Mouse (Mus musculus) frontal cortex, adult (tissue): ENCODE data around the gene Rarres1.
A peak's percentile ranks its signal among the peaks of the same experiment; 100 is the strongest.

ENCODE experiments used
- ATAC-seq: cut with Nextera tagmentation; 2 replicates; pipeline ENCODE4 v1.9.2; 2017; ENCODE audit warnings: mild to moderate bottlenecking, moderate library complexity, mixed read lengths; ENCODE audit not compliant: low TSS enrichment

Gene Rarres1

DNA sequence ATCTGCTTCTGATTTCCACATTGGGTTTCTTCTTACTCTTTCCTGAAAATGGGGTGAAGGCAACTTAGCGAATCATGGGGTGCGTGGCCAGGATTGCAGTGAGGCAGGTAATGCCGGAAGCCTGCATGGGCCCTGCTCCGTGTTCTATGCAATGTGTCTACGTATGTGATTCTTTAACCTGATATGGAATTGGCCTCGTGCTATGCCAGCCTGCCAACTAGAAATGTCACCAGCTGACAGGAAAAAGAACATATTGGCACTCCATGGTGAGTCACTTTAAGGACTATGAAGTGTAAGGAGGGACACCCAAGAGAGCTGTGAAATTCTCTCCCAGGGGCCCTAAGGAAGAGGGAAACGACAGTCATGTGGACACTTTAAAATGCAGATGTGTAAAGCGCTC, 22.2 kb downstream of the Rarres1 start:
- ATAC-seq = peak; percentile 58

DNA sequence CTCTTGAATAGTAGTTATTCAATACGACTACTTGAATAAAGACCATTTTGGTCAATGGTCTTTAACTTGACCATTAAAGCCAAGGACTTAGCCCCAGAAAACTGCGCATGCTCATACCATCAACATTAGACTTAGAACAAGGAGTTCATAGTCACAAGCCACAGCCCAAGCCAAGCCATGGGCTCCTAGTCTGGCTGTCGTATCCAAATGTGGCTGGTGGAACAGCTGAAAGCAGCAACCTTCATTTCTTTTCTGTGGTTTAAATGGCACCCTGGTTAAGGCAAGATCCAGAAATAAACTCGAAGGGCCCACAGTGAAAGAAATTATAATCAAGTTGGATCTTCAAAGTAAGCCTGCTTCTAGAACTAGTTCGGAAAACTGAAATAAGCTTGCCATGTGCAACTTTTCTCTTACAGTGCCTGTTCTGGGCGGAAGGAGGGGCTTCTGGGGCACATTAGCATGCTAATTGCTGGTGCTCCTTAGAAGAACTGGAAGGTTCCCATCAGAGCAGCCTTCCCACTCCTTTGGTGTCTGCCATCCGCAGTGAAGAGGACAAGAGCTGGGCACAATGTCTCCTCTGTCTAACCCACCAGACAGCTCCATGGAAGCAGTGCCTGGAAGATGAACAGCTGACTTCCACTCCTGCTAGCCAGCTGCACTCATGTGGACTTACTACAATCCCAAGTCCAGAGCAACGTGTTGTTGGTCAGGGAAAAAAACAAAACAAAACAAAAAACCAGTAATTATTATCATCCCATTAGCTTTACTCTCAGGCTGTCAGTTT, 23.0 kb downstream of the Rarres1 start:
- ATAC-seq = peak; percentile 64

DNA sequence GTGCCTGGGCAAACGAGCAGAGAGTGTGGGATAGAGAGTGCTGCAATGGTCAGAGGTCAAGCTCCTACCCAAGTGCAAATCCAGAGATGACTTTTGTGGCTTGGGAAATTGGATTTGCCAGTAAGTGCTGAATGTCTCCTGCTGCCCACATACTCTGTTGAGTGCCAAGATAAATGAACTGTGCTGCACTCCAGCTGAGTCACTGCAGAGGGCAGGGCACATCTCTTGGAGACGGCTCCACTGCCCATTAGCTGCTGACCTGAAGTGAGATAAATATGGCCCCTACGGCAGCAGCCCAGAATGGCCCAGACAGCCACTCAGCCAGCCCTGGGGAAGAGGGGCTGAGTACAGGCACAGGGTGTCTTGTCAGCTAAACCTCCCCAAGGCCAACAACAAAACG, 25.2 kb downstream of the Rarres1 start:
- ATAC-seq = no peak

GRCm38 (mm10) chr3:67485233-67485632, 30.1 kb downstream of the Rarres1 start:
- no peak for ATAC-seq

DNA sequence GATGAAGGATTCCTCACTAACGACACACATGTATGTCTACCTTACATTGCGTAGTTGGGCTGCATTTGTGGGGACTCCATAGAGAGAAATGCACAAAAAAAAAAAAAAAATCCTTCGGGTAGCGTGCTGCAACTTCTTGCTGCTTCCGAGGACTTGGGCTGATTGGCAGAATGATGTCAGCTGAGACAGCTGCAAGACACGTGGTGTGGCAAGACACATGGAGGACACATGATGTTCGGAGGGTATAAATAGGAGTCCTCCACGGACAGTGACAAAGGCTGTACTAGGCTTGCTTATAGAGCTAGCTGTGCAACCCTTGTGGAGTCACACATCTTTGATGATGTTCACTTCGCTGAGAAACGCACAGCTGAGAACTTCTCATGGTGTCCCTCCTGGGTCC, 32.9 kb downstream of the Rarres1 start:
- no peak for ATAC-seq

DNA sequence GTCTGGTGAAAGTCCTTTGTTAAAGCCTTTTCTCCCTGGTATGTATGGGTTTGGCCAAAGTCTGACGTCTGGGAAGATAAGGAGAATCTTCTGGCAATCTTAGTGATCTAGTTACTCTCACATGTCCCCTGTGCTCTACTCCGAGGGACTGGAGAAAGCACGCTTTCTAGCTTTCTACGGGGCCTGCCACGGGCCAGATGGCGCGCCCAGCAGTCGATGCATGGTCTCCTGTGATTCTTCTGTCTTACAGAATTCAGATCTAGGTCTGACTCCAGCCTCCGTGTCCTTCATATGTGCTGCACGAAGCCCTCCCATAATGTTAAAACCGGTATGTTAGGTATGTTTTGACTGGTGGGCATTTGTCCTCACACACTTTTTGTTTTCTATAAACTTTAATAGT, 35.5 kb downstream of the Rarres1 start:
- ATAC-seq = no peak

DNA sequence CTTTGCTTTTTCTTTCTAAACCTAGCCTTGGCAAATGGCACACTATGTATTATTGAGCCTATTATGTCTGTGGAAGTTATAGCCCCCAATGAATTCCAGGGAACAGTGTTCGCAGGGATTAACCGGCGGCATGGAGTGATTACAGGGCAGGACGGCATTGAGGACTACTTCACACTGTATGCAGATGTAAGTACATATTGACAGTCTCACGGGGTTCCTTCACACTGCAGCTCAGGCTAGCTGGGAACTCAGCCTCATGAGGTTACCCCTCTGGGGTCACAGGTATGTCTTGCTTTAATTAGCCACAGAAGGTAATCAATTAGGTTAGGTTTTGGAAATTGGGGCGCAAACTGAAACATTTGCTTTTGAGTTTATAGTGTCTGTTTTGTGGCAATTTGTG, 41.9 kb downstream of the Rarres1 start:
- no peak for ATAC-seq

DNA sequence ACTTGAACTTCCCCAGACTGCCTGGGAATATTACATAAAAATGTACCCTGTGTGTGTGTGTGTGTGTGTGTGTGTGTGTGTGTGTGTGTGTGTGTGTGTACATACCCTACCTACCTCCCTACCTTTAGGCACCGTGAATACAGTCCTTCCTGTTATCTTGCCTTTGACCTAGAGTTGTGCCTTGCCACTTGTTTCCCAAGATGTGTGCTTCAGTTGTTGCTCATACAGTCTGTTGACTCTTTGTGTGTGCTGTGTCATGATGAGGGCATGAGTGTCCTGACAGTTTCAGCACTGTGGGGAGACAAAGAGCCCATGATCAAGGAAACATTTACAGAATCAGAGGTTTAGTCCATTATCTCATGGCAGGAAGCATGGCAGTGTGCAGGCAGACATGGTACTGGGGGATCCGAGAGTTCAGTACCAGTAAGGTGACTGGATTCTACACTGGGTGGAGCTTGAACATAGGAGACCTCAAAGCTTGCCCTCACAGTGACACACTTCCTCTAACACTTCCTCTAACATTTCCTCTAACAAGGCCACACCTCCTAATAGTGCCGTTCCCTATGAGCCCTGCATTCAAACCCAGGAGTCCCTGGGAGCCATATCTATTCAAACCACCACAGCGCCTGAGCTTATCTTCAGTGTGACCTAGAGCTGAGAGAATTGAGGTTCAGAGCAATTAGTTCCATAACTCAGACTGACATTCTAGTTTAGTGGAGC, 43.8 kb downstream of the Rarres1 start:
- no peak for ATAC-seq

GRCm38 (mm10) chr3:67467281-67467680, 48.0 kb downstream of the Rarres1 start:
- ATAC-seq = no peak

GRCm38 (mm10) chr3:67466576-67466975, 48.7 kb downstream of the Rarres1 start:
- ATAC-seq = no peak

GRCm38 (mm10) chr3:67463450-67464372, 51.6 kb downstream of the Rarres1 start, which contains the start of gene Lxn:
Gene Lxn, minus strand, starts transcription at chr3:67463926.
- peak; percentile 96 for ATAC-seq

DNA sequence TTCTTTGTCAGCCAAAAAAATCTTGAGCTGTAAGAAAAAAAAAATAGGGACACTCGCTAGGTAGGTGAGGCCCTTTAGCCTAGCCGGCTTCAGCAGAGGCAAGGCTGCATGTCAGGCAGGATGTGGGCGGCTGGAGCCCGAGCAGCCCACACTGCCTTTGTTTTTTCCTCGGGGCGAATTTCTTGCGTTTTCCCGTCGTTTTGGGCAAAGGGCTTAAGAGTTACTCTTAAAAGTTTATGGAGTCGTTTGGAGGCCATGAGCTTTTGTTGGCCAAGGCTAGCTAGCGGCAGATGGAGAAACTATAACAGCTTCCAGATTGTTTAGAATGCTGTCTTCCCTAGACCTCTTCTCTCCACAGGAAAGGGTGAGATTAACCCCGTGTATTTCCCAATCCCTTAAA, 52.3 kb downstream of the Rarres1 start:
- ATAC-seq = peak; percentile 38; the same call in 1 of the 2 replicates

- ATAC-seq = no peak
These were observed 52.7 kb downstream of the Rarres1 start for GRCm38 (mm10) chr3:67462578-67462977.

GRCm38 (mm10) chr3:67462015-67462414, 53.3 kb downstream of the Rarres1 start:
- ATAC-seq = no peak

- ATAC-seq = no peak
These were observed 55.4 kb downstream of the Rarres1 start for GRCm38 (mm10) chr3:67459881-67460280.

DNA sequence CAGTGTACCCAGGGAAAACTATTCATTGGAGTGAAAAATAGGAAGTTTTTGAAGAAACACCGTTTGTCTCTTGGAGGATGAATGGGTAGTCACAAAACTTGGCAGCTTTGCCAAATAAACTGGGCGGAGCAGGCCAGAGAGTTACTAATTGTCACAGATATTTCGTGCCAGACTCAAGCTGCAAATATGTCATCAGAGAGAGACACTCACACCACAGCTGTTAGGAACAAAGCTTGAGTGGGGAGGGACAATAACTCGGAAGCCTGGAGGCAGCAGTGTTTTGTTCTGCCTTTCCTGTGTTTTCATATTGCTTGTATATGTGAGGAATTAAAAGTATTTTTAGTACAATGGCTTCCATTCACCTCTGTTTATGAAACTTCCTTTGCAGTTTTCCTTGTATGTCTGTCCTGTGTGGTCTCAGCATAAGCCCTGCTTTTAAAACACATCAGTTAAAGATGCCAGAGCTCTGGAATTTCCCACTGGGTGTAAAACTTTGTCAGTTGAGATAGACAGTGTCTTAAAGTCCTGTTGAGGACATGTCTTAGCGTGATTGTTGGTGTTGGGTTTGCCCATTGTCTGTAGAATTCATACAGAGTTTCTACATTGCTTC, 64.6 kb downstream of the Rarres1 start:
- no peak for ATAC-seq

DNA sequence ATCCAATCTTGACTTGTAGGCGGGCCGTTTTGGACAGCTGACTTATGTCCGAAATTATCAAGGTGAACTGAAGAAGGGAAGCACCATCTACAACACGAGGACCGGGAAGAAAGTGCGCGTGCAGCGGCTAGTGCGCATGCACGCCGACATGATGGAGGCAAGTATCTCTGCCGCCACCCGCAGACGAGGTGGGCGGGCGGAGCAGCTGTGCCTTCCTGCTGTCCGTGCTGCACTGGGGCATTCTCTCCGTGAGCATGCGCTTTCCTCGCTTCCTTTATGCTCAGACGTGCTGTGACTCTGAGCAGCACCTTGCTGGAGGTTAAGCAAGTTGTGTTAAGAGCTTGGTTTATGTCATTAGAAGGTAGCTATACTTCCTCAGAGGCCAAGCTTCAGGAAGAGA, 65.7 kb downstream of the Rarres1 start:
- peak; percentile 84 for ATAC-seq

- no peak for ATAC-seq
These were observed 68.2 kb downstream of the Rarres1 start for GRCm38 (mm10) chr3:67447143-67447542.

DNA sequence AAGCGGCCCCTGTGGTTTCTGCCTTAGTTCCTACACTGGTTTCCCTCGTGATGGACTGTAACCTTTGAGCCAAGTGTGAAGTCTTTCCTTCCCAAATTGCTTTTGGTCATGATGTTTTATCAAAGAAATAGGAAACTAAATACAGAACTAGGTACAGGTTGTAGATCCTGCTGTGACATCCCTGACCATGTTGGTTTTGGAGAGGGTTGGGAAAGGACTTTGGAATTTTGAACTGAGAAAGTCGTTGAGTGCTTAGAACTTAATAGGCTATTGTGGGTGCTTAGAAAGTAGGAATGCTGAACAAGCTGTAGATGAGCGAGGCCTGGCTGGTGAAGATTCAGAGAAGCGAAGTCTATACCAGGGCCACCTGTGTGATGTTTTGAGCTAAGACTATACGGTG, 81.3 kb downstream of the Rarres1 start:
- no peak for ATAC-seq

DNA sequence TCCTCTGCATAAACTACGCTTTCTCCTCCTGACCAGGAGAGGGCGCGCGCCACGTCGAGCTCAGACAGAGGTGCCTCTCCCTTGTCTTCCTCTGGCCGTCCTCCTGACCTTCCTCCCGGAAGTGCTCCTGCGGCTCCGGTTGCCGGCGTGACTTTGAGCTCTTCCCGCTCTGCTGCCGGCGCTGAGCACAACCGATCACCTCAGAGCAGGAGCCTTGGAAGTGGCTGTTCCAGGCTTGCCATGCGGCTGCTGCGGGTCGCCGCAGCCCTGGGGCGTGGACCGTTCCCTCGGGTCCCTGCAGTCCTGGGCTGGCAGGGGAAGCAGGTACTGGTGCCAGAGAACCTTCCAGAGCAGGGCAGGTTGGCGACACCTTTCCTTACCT, 85.3 kb downstream of the Rarres1 start, which contains the start of gene Gfm1:
Gfm1 (plus strand) TSS at position 98 of the 382 bp plus-strand sequence.
- ATAC-seq = peak; percentile 100

- peak; percentile 29; the same call in 1 of the 2 replicates for ATAC-seq
These were observed 85.9 kb downstream of the Rarres1 start for GRCm38 (mm10) chr3:67429338-67429998.
